In the genomic region with DNA sequence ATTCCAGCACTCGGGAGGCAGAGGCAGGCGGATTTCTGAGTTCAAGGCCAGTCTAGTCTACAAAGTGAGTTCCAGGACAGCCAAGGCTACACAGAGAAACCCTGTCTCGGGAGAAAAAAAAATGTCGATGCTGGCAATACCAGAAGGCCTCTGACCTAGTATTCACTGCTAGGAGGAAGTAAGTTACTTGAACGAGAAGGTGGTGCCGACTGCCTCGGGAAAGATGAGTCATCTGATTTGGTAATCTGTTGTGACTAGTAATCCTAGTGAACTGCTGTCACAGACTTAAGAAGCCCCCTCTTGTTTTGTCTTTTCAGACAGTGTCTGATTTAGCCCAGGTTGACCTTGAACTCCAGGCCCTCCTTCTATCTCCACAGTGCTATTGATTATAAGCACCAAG, we compare ENCODE assay signal across 8 mouse cellular contexts. TPM values are rescaled to one million over a fixed set of nuclear protein-coding genes. Genes with fewer than 3 reads are reported as not detected.
DNase-seq lines count a peak whose midpoint lies in the region; ATAC-seq lines count a peak whose summit lies in the region.

No protein-coding gene starts in this region.

- WGBS in midbrain, embryonic 12.5 days: 89% methylated on average over 7 of the region's 7 CpGs
- 93% methylated on average over 7 of the region's 7 CpGs for WGBS in midbrain, embryonic 16.5 days
- 61% methylated on average over 7 of the region's 7 CpGs for WGBS in liver, embryonic 11.5 days
- WGBS in heart, embryonic 12.5 days: 82% methylated on average over 7 of the region's 7 CpGs

- ATAC-seq in midbrain, embryonic 12.5 days (ENCODE audit: low FRiP score, low read depth): no peak
- ATAC-seq in midbrain, embryonic 16.5 days: no peak
- no peak for ATAC-seq in liver, embryonic 11.5 days (replicated peaks; ENCODE audit: low FRiP score)
- no peak for ATAC-seq in heart, embryonic 12.5 days (ENCODE audit: insufficient number of reproducible peaks, low FRiP score)

- peak; percentile 41 for DNase-seq in adrenal gland, adult 2 months
- no peak for DNase-seq in adrenal gland, postnatal 4 days (ENCODE audit: low spot score in 2 of 2)
- no peak for DNase-seq in liver, embryonic 11.5 days (ENCODE audit: low spot score)
- DNase-seq in splenic B cell, adult 2 months (ENCODE audit: low read depth, low spot score): peak; percentile 28
- DNase-seq in thymus, postnatal 36 days: no peak

- H3K27ac ChIP-seq in midbrain, embryonic 12.5 days (replicated peaks): no peak overlapping the region
- H3K27ac ChIP-seq in midbrain, embryonic 16.5 days (ENCODE audit: low read length): no peak overlapping the region
- 0 out of 2 replicates have a peak overlapping the region, but pooled peaks have one; percentile 19 for H3K27ac ChIP-seq in liver, embryonic 11.5 days (ENCODE audit: low read depth, low read length)
- no peak overlapping the region for H3K27ac ChIP-seq in heart, embryonic 12.5 days (ENCODE audit: poor library complexity, severe bottlenecking)

- no peak overlapping the region for H3K4me3 ChIP-seq in midbrain, embryonic 12.5 days
- no peak overlapping the region for H3K4me3 ChIP-seq in midbrain, embryonic 16.5 days (ENCODE audit: low read depth, low read length)
- no peak overlapping the region; the same call in 1 of the 2 replicates for H3K4me3 ChIP-seq in liver, embryonic 11.5 days (ENCODE audit: low read depth, low read length)
- no peak overlapping the region for H3K4me3 ChIP-seq in heart, embryonic 12.5 days

- peak overlapping the region; percentile 88 for H3K4me2 ChIP-seq in midbrain, embryonic 12.5 days (replicated peaks)
- H3K4me2 ChIP-seq in midbrain, embryonic 16.5 days (ENCODE audit: low read length): no peak overlapping the region; the same call in 1 of the 2 replicates
- H3K4me2 ChIP-seq in liver, embryonic 11.5 days: peak overlapping the region; percentile 92
- H3K4me2 ChIP-seq in heart, embryonic 12.5 days: no peak overlapping the region

- H3K27me3 ChIP-seq in midbrain, embryonic 12.5 days: no peaks in the 10 kb centered on the region
- no peaks in the 10 kb centered on the region for H3K27me3 ChIP-seq in midbrain, embryonic 16.5 days (ENCODE audit: control insufficient read depth, insufficient read depth, low read depth, low read length)
- H3K27me3 ChIP-seq in liver, embryonic 11.5 days (replicated peaks; ENCODE audit: control insufficient read depth, insufficient read depth, low read length): no peaks in the 10 kb centered on the region
- no peaks in the 10 kb centered on the region for H3K27me3 ChIP-seq in splenic B cell, adult 2 months (ENCODE audit: control insufficient read depth, insufficient read depth, low read length, poor library complexity, severe bottlenecking)
- H3K27me3 ChIP-seq in heart, embryonic 12.5 days (replicated peaks): no peaks in the 10 kb centered on the region

- no peaks in the 10 kb centered on the region for H3K9me3 ChIP-seq in midbrain, embryonic 12.5 days
- no peaks in the 10 kb centered on the region for H3K9me3 ChIP-seq in midbrain, embryonic 16.5 days (replicated peaks; ENCODE audit: control insufficient read depth, low read length, poor library complexity, severe bottlenecking)
- no peaks in the 10 kb centered on the region for H3K9me3 ChIP-seq in liver, embryonic 11.5 days (ENCODE audit: control insufficient read depth, low read length)
- no peaks in the 10 kb centered on the region for H3K9me3 ChIP-seq in heart, embryonic 12.5 days (replicated peaks)

- no peak overlapping the region for H3K9ac ChIP-seq in midbrain, embryonic 12.5 days (replicated peaks)
- H3K9ac ChIP-seq in midbrain, embryonic 16.5 days (ENCODE audit: low read depth, low read length): no peak overlapping the region
- no peak overlapping the region for H3K9ac ChIP-seq in liver, embryonic 11.5 days (ENCODE audit: low read depth, low read length)
- H3K9ac ChIP-seq in heart, embryonic 12.5 days: no peak overlapping the region

- H3K36me3 ChIP-seq in midbrain, embryonic 12.5 days: peaks cover 34% of the 10 kb centered on the region
- H3K36me3 ChIP-seq in midbrain, embryonic 16.5 days (ENCODE audit: control insufficient read depth, insufficient read depth, low read length): peaks cover 15% of the 10 kb centered on the region
- H3K36me3 ChIP-seq in liver, embryonic 11.5 days (ENCODE audit: control insufficient read depth, insufficient read depth, low read length): peaks cover 5% of the 10 kb centered on the region; the same call in 1 of the 2 replicates
- H3K36me3 ChIP-seq in splenic B cell, adult 2 months (ENCODE audit: control insufficient read depth, insufficient read depth, low read length, poor library complexity, severe bottlenecking): no peaks in the 10 kb centered on the region; the same call in none of the 2 replicates
- peaks cover 44% of the 10 kb centered on the region for H3K36me3 ChIP-seq in heart, embryonic 12.5 days

- H3K4me1 ChIP-seq in midbrain, embryonic 12.5 days: peaks cover 16% of the 10 kb centered on the region
- peaks cover 14% of the 10 kb centered on the region for H3K4me1 ChIP-seq in midbrain, embryonic 16.5 days (ENCODE audit: control insufficient read depth, insufficient read depth, low read length)
- H3K4me1 ChIP-seq in liver, embryonic 11.5 days (replicated peaks; ENCODE audit: control insufficient read depth, insufficient read depth, low read length): peaks cover 11% of the 10 kb centered on the region
- H3K4me1 ChIP-seq in heart, embryonic 12.5 days (replicated peaks): peaks cover 9% of the 10 kb centered on the region

RNA-seq across cellular contexts. Expression of a gene that starts 1.5 kb away (rescaled TPM):
- 10 to 100 TPM; 51.0 to 60.6 TPM for total RNA-seq in adrenal gland, adult 2 months (2021)
- polyA plus RNA-seq in adrenal gland, adult 2 months (2012; rRNA removed): 35.5 and 37.4 TPM in 2 replicates
- 100 to 1,000 TPM; 118 TPM for total RNA-seq in adrenal gland, postnatal 4 days (2021)
- 163 and 171 TPM in 2 replicates for polyA plus RNA-seq in midbrain, embryonic 12.5 days (2016; fragmentation: Nextera tagmentation; extraction: Ambion mirVana)
- polyA plus RNA-seq in midbrain, embryonic 16.5 days (2015; fragmentation: Nextera tagmentation; extraction: Ambion mirVana): 141 and 155 TPM in 2 replicates
- polyA plus RNA-seq in liver, embryonic 11.5 days (2014; fragmentation: Nextera tagmentation; extraction: Ambion mirVana): 60.0 and 63.8 TPM in 2 replicates
- 76.7 and 81.8 TPM in 2 replicates for polyA plus RNA-seq in heart, embryonic 12.5 days (2016; fragmentation: Nextera tagmentation; extraction: Ambion mirVana)

RNA-seq across cellular contexts. Expression of a gene that starts 8.4 kb away (rescaled TPM):
- 10 to 100 TPM in 1 of 2 experiments, 1 to 10 TPM in 1; 4.4 to 12.2 TPM for total RNA-seq in adrenal gland, adult 2 months (2021)
- 14.0 and 15.9 TPM in 2 replicates for polyA plus RNA-seq in adrenal gland, adult 2 months (2012; rRNA removed)
- total RNA-seq in adrenal gland, postnatal 4 days (2021): 1 to 10 TPM; 7.3 to 8.0 TPM
- 18.0 and 18.9 TPM in 2 replicates for polyA plus RNA-seq in midbrain, embryonic 12.5 days (2016; fragmentation: Nextera tagmentation; extraction: Ambion mirVana)
- 18.0 and 18.3 TPM in 2 replicates for polyA plus RNA-seq in midbrain, embryonic 16.5 days (2015; fragmentation: Nextera tagmentation; extraction: Ambion mirVana)
- polyA plus RNA-seq in liver, embryonic 11.5 days (2014; fragmentation: Nextera tagmentation; extraction: Ambion mirVana): 6.0 and 7.4 TPM in 2 replicates
- 5.1 and 6.9 TPM in 2 replicates for polyA plus RNA-seq in heart, embryonic 12.5 days (2016; fragmentation: Nextera tagmentation; extraction: Ambion mirVana)

RNA-seq across cellular contexts. Expression of a gene that starts 26.7 kb away (rescaled TPM):
- under 1 TPM; 0.61 to 0.83 TPM for total RNA-seq in adrenal gland, adult 2 months (2021)
- polyA plus RNA-seq in adrenal gland, adult 2 months (2012; rRNA removed): 3.1 and 4.3 TPM in 2 replicates
- 1 to 10 TPM in 1 of 2 experiments, under 1 TPM in 1; 0.84 to 1.0 TPM for total RNA-seq in adrenal gland, postnatal 4 days (2021)
- 0.16 and 0.26 TPM in 2 replicates for polyA plus RNA-seq in midbrain, embryonic 12.5 days (2016; fragmentation: Nextera tagmentation; extraction: Ambion mirVana)
- polyA plus RNA-seq in midbrain, embryonic 16.5 days (2015; fragmentation: Nextera tagmentation; extraction: Ambion mirVana): 0.45 and 0.60 TPM in 2 replicates
- polyA plus RNA-seq in liver, embryonic 11.5 days (2014; fragmentation: Nextera tagmentation; extraction: Ambion mirVana): 2.6 and 3.2 TPM in 2 replicates
- polyA plus RNA-seq in heart, embryonic 12.5 days (2016; fragmentation: Nextera tagmentation; extraction: Ambion mirVana): 0.24 and 0.31 TPM in 2 replicates

RNA-seq across cellular contexts. Expression of a gene that starts 32.1 kb away (rescaled TPM):
- total RNA-seq in adrenal gland, adult 2 months (2021): 10 to 100 TPM; 38.5 to 56.9 TPM
- 70.6 and 98.2 TPM in 2 replicates for polyA plus RNA-seq in adrenal gland, adult 2 months (2012; rRNA removed)
- total RNA-seq in adrenal gland, postnatal 4 days (2021): 10 to 100 TPM; 60.6 to 67.6 TPM
- polyA plus RNA-seq in midbrain, embryonic 12.5 days (2016; fragmentation: Nextera tagmentation; extraction: Ambion mirVana): 18.0 and 20.6 TPM in 2 replicates
- 11.2 and 14.2 TPM in 2 replicates for polyA plus RNA-seq in midbrain, embryonic 16.5 days (2015; fragmentation: Nextera tagmentation; extraction: Ambion mirVana)
- polyA plus RNA-seq in liver, embryonic 11.5 days (2014; fragmentation: Nextera tagmentation; extraction: Ambion mirVana): 7.6 and 7.9 TPM in 2 replicates
- 12.2 and 13.6 TPM in 2 replicates for polyA plus RNA-seq in heart, embryonic 12.5 days (2016; fragmentation: Nextera tagmentation; extraction: Ambion mirVana)

RNA-seq across cellular contexts. Expression of a gene that starts 44.6 kb away (rescaled TPM):
- total RNA-seq in adrenal gland, adult 2 months (2021): 1 to 10 TPM in 1 of 2 experiments, under 1 TPM in 1; 0.89 to 2.0 TPM
- 4.2 and 9.0 TPM in 2 replicates for polyA plus RNA-seq in adrenal gland, adult 2 months (2012; rRNA removed)
- total RNA-seq in adrenal gland, postnatal 4 days (2021): 10 to 100 TPM in 1 of 2 experiments, 1 to 10 TPM in 1; 6.2 to 11.1 TPM
- 6.7 and 7.7 TPM in 2 replicates for polyA plus RNA-seq in midbrain, embryonic 12.5 days (2016; fragmentation: Nextera tagmentation; extraction: Ambion mirVana)
- polyA plus RNA-seq in midbrain, embryonic 16.5 days (2015; fragmentation: Nextera tagmentation; extraction: Ambion mirVana): 69.1 and 87.1 TPM in 2 replicates
- 0.30 and 0.40 TPM in 2 replicates for polyA plus RNA-seq in liver, embryonic 11.5 days (2014; fragmentation: Nextera tagmentation; extraction: Ambion mirVana)
- polyA plus RNA-seq in heart, embryonic 12.5 days (2016; fragmentation: Nextera tagmentation; extraction: Ambion mirVana): 0.39 and 0.45 TPM in 2 replicates

Comparison
In these comparisons a context has a peak if more than half of its experiments do, and no peak if none do; other contexts are left out.
1. DNase-seq: peak in adrenal gland, adult 2 months (single experiment) and splenic B cell, adult 2 months (single experiment); none in adrenal gland, postnatal 4 days (0 of 2), liver, embryonic 11.5 days (single experiment) and thymus, postnatal 36 days (0 of 2).
2. H3K4me2 ChIP-seq: peak in midbrain, embryonic 12.5 days (single experiment) and liver, embryonic 11.5 days (single experiment); none in midbrain, embryonic 16.5 days (single experiment) and heart, embryonic 12.5 days (single experiment).